Mouse (Mus musculus) liver, embryonic 14.5 days (tissue): ENCODE data around the gene Tepp.

Experiments
- CTCF ChIP-seq: IDR thresholded peaks from 2 replicates; pipeline ENCODE4 v1.5.1; 2016; ENCODE audit warnings: antibody characterized with exemption, low read depth, control low read depth
- EP300 ChIP-seq: IDR thresholded peaks from 2 replicates; pipeline ENCODE4 v1.6.1; 2016; ENCODE audit warnings: antibody characterized with exemption, low read depth

DNA sequence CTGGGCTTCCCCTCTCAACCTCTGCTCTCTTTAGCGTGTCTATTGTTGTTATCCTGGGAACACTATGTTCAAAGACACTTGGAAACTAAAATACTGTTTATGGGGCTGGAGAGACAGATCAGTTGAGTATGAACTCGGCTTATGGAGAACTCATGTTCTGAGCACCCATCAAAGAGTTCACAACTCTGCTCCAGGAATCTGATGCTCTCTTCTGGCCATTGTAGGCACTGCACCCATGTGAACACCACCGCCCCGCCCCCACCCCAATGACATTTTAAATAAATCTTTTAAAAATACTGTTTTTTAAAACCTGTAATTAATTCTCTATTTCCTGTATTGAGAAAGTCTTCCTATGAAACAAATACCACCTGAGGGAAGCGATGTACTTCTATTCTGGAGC is 8.0 kb upstream of the Tepp start:
- peak; percentile 64 for TF ChIP-seq CTCF
- TF ChIP-seq EP300 = no peak
